Mouse (Mus musculus) adrenal gland, postnatal 4 days (tissue): ENCODE data around the gene Hmgcl. TPM values are rescaled to one million over a fixed set of nuclear protein-coding genes. Genes with fewer than 3 reads are reported as not detected.

Experiments used
- DNase-seq, 2 experiments: peaks; one replicate each; pipeline ENCODE4 v3.0.0; 2021 to 2022; ENCODE audit warnings: low spot score in 2 of 2, mixed read lengths in 2 of 2
- long read RNA-seq, 2 experiments: library from polyadenylated mRNA; stranded (forward); transcript quantifications; one replicate each; pipeline ENCODE4 v2.0.0; 2021
- total RNA-seq, 2 experiments: library from RNA; stranded (reverse); gene quantifications; 2 replicates each; pipeline ENCODE4 v1.2.3; 2021

Gene Hmgcl
- 10 to 100 TPM; 48.9 to 65.6 TPM for total RNA-seq
- long read RNA-seq, experiment 1, transcript Hmgcl-201 (9 exons, 1,418 nt): major isoform, 163 of 184 reads
- long read RNA-seq, experiment 1, partial matches to known transcripts: 3 of 184 reads
- long read RNA-seq, experiment 1, other reads (novel, unspliced or antisense): 18 of 184 reads
- long read RNA-seq, experiment 2, transcript Hmgcl-201 (9 exons, 1,418 nt): major isoform, 123 of 145 reads
- long read RNA-seq, experiment 2, partial matches to known transcripts: 2 of 145 reads
- long read RNA-seq, experiment 2, other reads (novel, unspliced or antisense): 20 of 145 reads

DNA sequence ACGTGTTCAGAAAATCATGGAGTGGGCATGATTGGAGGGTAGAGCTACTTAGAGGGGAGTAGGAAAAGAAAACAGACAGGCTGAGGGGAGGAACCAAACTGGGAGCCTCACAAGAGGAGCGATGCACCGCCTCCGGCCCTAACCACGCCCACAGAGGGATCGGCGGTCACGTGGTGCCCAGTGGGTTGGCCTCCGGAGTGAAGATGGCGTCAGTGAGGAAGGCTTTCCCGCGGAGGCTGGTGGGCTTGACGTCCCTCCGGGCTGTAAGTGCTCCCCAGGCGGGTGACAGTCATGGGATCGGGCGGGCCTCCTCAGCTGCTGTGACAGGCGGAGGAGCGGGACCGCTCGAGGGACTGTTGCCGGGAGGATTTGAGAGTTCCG lies at the start of gene Hmgcl:
Gene Hmgcl, plus strand, starts transcription at position 171 of the 381 bp plus-strand sequence.
- peak; percentile 78 to 89 for DNase-seq

DNA sequence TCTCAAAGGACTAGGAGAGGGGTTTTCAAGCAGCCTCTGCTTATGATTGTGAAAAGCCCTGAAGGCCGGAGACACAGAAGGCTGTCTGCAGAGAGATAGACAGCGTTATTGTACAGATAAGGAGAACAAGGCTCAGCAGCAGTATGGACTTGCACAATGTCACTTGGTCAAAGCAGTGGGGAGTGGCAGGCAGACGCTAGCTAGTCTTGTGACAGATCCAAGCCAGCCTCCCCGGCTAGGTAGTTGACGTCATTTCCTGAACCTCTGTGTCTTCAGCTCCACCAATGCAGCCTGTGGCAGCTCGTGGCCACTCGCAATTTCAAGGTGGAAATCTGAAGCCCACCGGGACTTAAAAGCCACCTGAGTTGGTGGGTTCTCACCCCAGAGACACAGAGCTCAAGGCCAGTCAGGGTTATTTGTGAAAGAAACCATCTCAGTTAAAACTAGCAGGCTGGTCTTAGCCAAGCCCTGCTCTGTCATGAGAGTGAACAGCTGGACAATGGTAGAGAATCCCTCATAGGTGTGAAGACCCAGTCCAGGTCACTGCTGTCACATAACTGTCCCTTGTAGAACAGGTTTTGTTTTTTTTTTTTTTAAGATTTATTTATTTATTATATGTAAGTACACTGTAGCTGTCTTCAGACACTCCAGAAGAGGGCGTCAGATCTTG lies 47.7 kb upstream of the Hmgcl start:
- DNase-seq: no peak

GRCm38 (mm10) chr4:135899050-135899448 lies 47.2 kb upstream of the Hmgcl start:
- DNase-seq: no peak

DNA sequence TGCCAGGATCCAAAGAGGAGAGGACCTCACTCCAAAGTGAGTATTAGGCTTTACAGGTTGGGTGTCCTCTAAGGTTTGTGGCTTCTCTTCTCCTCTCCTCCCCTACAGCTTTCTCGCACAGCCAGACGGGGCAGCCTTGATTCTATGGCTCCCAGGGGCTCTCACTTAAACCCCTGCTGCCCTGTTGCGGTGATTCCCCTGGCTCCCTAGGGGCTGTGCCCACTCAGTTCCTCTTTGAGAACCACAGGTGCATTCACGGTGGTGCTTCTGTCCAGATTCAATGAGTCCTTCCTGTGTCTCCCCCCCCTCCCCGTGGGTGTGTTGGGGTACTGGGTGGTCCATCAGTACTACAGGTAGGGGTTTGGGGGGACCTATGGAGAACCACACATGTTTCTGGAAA lies 46.2 kb upstream of the Hmgcl start:
- DNase-seq: no peak

GRCm38 (mm10) chr4:135902606-135903242 lies 43.5 kb upstream of the Hmgcl start:
- DNase-seq: no peak

GRCm38 (mm10) chr4:135904810-135905209 lies 41.4 kb upstream of the Hmgcl start:
- no peak for DNase-seq

- no peak for DNase-seq
Measured at GRCm38 (mm10) chr4:135906633-135907032, 39.6 kb upstream of the Hmgcl start.

GRCm38 (mm10) chr4:135909326-135910066 lies 36.8 kb upstream of the Hmgcl start:
- DNase-seq: no peak

DNA sequence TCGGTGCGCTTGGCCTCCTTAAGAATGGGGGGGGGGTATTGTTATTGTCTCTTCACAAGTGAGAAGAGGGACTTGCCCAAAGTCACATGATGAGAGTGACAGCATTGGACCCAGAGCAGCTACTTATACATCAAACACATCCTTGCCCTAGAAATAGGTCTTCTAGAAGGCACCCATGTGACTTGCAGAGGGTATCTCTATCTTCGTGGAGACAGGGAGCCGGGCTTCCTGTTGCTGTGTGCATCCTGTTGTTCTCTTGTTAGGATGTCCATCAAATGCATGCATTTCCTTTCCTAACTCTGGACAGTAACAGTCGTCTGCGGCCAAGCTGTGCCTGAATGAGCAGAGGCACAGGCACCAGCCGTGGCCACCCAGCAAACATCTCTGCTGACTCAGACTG lies 34.7 kb upstream of the Hmgcl start:
- DNase-seq: no peak

GRCm38 (mm10) chr4:135912164-135912563 lies 34.1 kb upstream of the Hmgcl start:
- no peak for DNase-seq

GRCm38 (mm10) chr4:135912835-135913234 lies 33.4 kb upstream of the Hmgcl start:
- no peak for DNase-seq

- DNase-seq: no peak
Measured at GRCm38 (mm10) chr4:135913433-135913832, 32.8 kb upstream of the Hmgcl start.

GRCm38 (mm10) chr4:135918635-135919279 lies 27.5 kb upstream of the Hmgcl start:
- no peak for DNase-seq

- no peak for DNase-seq
Measured at GRCm38 (mm10) chr4:135919280-135919639, 27.0 kb upstream of the Hmgcl start.

DNA sequence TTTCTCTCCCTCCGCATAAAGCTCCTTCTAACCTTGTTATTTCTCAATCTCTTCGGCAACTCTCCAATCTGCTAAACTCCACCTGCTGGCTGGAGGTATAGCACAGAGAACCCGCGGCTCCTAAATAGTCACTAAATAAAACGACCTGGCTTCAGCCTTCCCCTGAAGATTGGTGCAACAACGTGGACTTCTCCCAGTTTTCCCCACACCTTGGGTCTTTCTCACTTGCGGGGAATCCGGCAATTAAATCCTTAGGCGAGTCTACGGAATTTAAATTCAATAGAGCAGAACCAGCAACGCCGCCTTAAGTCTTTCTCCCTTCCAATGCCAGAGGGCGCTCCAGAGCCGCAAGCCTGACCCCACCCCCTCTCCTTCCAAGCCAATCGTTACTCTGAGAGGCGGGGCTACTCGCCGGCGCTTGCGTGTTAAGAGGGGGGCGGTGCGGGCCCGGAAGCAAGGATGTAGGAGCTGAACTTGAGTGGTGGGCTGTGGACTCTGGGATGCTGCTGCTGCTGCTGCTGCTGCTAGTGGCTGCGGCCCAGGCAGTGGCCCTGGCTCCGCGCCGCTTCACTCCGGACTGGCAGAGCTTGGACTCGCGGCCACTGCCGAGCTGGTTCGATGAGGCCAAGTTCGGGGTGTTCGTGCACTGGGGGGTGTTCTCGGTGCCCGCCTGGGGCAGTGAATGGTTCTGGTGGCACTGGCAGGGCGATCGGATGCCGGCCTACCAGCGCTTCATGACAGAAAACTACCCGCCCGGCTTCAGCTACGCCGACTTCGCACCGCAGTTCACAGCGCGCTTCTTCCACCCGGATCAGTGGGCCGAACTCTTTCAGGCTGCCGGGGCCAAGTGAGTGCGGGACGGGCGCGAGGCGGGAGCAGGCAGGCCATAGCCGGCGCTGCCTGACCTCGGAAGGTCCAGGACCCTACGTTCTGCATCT lies 25.7 kb upstream of the Hmgcl start, which contains the start of gene Fuca1:
Gene Fuca1, plus strand, starts transcription at position 432 of the 938 bp plus-strand sequence.
- peak; percentile 87 to 93 for DNase-seq

DNA sequence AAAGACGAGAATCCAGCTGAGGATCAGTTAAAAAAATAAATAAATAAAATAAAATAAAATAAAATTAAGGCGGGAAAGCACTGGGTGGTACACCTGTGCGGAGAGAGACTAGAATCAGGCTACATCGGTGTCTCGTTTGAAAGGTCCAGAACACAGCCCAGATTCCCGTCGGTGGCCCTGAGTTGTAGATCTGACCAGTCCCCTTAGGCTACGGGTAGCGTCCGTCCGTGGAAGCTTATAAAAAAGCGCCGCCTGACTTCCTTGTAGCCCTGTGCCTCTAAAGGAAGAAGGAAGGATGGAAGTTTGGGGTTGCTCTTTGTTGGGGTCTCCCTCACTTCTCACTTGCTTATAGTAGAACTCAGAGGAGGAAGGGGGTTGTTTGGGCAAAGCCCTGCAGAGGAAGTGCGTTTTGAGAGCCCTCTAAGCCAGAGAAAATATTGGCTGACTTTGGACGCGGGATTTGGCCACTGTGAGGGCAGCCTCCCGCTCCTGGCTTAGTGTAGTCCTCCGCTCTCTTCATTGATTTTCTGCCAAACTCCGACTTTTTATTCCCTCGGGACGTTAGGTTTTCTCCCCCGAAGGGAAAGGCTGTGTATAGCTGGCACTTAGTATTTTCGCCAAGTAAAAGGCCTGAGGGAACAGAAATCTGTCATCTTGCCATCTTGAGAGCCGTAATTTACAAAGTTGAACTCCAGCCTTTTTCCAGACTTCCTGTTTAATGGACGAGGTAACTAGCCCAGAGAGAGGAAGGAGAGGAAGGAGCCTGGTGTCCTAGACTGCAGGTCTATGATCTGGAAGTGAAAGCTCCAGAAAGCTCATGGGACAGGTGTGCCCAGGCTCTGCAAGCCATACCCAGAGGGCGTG lies 24.8 kb upstream of the Hmgcl start:
- DNase-seq: no peak

DNA sequence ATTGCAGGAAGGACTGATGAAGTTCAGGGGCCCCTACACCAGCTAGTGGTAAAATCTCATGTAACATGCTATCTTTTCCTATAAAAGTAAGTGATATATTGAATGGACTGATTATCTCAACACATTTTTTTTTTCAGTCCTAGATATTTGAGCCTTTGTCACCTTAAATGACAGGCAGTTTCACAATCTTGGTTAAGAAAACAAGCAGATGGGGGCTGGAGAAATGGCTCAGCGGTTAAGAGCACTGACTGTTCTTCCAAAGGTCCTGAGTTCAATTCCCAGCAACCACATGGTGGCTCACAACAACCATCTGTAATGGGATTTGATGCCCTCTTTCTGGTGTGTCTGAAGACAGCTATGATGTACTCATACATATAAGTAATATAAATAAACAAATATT lies 24.1 kb upstream of the Hmgcl start:
- no peak for DNase-seq

GRCm38 (mm10) chr4:135924418-135924817 lies 21.8 kb upstream of the Hmgcl start:
- no peak for DNase-seq

DNA sequence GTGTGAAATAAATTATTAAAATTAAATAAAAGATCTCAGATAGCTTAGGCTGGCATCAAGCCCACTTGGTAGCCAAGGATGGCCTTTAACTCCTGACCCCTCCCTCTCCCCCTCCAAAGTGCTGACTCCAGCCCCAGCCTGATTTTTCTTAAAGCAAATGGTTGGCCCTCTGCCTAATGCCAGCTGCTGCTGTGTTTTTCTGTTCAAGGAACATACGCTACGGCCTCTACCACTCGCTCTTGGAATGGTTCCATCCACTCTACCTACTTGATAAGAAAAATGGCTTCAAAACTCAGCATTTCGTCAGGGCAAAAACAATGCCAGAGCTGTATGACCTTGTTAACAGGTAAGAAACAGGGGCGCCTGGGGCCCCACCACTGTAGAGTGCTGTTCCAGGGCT lies 20.9 kb upstream of the Hmgcl start:
- DNase-seq: no peak
